Mouse (Mus musculus) liver, adult 2 months (tissue): ENCODE data around the gene Hes7.

Experiments
- CTCF ChIP-seq: fragments of 200-500 bp; IDR thresholded peaks from 2 replicates; pipeline ENCODE4 v1.5.1; 2011; ENCODE audit warnings: low read depth, low read length, control low read depth
- POLR2A ChIP-seq: fragments of 200-500 bp; IDR thresholded peaks from 2 replicates; pipeline ENCODE4 v1.6.1; 2011; ENCODE audit warnings: low read length, control low read depth; ENCODE audit not compliant: insufficient read depth; ENCODE audit errors: extremely low read depth

DNA sequence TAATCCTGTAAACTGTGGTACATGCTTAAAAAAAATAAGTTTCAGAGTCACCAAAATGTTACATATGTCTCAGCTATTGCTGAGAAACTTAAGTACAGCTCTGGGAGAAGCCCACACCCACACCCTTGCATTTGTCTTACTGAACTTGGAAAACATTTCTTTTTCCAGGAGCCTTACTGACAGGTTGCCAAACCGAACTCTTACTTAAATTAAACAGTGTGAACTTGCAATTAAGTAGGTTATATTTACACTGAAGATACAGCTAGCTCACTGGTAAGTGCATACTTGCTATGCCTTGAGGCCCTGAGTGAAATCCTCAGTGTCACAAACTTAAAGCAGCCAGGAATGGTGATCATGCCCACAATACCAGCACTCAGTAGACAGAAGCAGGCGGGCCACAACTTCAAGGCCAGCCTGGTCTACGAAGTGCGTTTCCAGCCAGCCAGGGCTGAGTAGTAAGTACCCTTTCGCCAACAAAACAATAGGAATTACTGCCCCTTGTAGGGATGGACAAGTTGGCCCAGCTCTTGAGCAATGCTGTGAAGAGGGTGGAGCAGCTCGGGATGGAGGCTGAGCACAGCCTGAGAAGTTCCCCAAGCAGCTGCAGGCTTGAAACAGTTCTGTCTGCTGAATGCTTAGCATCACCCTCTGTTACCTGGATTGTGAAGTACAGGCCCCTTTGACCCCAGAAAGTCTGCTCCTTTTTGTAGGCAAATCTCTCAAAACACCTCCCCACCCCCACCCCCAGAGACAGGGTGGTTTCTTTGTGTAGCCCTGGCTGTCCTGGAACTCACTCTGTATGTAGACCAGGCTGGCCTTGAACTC lies 46.0 kb upstream of the Hes7 start:
- TF ChIP-seq POLR2A (no peak), CTCF (no peak)
